Mouse (Mus musculus) liver, adult 2 months (tissue): ENCODE results near the gene I830077J02Rik.
"Not testable (repeated sequence)": the region's sequence is repeated elsewhere in the genome, so short reads cannot be mapped to it uniquely, and the experiment has no call there.

Source experiments
- CTCF ChIP-seq: fragments of 200-500 bp; IDR thresholded peaks from 2 replicates; pipeline ENCODE4 v1.5.1; 2011; ENCODE audit warnings: low read depth, low read length, control low read depth
- POLR2A ChIP-seq: fragments of 200-500 bp; IDR thresholded peaks from 2 replicates; pipeline ENCODE4 v1.6.1; 2011; ENCODE audit warnings: low read length, control low read depth; ENCODE audit not compliant: insufficient read depth; ENCODE audit errors: extremely low read depth

GRCm38 (mm10) chr3:105916455-105916854 is 16.0 kb downstream of the I830077J02Rik start:
- TF ChIP-seq POLR2A, CTCF: not testable (repeated sequence)
